Mouse (Mus musculus) intestine, embryonic 14.5 days (tissue): ENCODE results near the gene Jazf1. TPM values are rescaled to one million over a fixed set of nuclear protein-coding genes. Genes with fewer than 3 reads are reported as not detected.

Experiments used
- ATAC-seq: fragments of 200-750 bp; cut with Nextera tagmentation; replicated peaks from 2 replicates; pipeline ENCODE4 v1.8.0; 2017; ENCODE audit warnings: low read depth, moderate number of reproducible peaks, moderate TSS enrichment, moderate library complexity; ENCODE audit not compliant: low FRiP score, low TSS enrichment
- DNase-seq: peaks from one replicate; pipeline ENCODE4 v3.0.0-alpha.2; 2018; ENCODE audit warnings: low spot score
- H3K27ac ChIP-seq: fragments of 300-500 bp; sonication (generic); 2 replicates; pipeline ENCODE4 v1.5.1; 2014; ENCODE audit warnings: low read depth, mild to moderate bottlenecking, control low read depth
- H3K27me3 ChIP-seq: fragments of 300-500 bp; sonication (generic); replicated peaks from 2 replicates; pipeline ENCODE4 v1.6.1; 2014; ENCODE audit warnings: low read length, control low read depth; ENCODE audit not compliant: control insufficient read depth, insufficient read depth
- H3K36me3 ChIP-seq: fragments of 300-500 bp; sonication (generic); 2 replicates; pipeline ENCODE4 v1.6.1; 2014; ENCODE audit warnings: low read length, control low read depth; ENCODE audit not compliant: control insufficient read depth, insufficient read depth
- H3K4me1 ChIP-seq: fragments of 300-500 bp; sonication (generic); replicated peaks from 2 replicates; pipeline ENCODE4 v1.6.1; 2014; ENCODE audit warnings: low read length, control low read depth, mixed read lengths; ENCODE audit not compliant: control insufficient read depth, insufficient read depth
- H3K4me2 ChIP-seq: fragments of 300-500 bp; sonication (generic); 2 replicates; pipeline ENCODE4 v1.6.1; 2014; ENCODE audit warnings: low read length
- H3K4me3 ChIP-seq: fragments of 300-500 bp; sonication (generic); 2 replicates; pipeline ENCODE4 v1.5.1; 2014; ENCODE audit warnings: low read depth, low read length, control low read depth, mixed read lengths
- H3K9ac ChIP-seq: fragments of 300-500 bp; sonication (generic); 2 replicates; pipeline ENCODE4 v1.6.1; 2014; ENCODE audit warnings: mild to moderate bottlenecking, low read length
- H3K9me3 ChIP-seq: fragments of 300-500 bp; sonication (generic); 2 replicates; pipeline ENCODE4 v1.6.1; 2016; ENCODE audit warnings: low read length, control low read depth; ENCODE audit not compliant: control insufficient read depth
- WGBS: fragments of 180-500 bp; shearing (Covaris S2); extraction: QIAGEN DNeasy Blood & Tissue Kit; methylation state at CpG from one replicate; pipeline ENCODE4 v1.1.7; 2014; 5-methylcytosine and 5-hydroxymethylcytosine counted together
- polyA plus RNA-seq: library from polyadenylated mRNA; unstranded; fragments of >200 nt; fragmentation: Nextera tagmentation; extraction: Ambion mirVana; gene quantifications from 2 replicates; pipeline ENCODE4 v1.2.1, GENCODE M21; 2014

The Jazf1 gene
- polyA plus RNA-seq, 1 experiment from 2014 or later, result 6.9 TPM

DNA sequence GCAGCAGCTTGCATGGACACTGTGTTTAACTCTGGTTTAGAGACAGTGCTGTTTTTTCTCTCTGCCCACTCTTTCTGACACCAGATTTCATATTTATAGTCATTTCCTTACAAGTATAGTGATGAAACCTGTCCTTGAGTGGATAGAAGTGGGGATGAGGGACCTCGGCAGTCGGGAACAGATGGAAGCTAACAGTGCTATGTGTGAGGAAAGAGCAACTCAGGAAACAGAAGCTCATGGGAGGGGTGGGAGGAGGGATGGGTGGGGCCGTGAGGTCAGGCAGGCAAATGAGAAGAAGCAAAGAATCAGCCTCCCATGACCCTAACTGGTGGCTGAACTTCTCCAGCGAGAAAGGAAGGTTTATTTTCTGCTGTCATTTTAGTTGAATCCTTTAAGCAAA lies 191.3 kb downstream of the Jazf1 start:
- H3K4me3 ChIP-seq, result no peak overlapping the region
- H3K27ac ChIP-seq, result no peak overlapping the region
- 17% methylated on average over 4 of the region's 4 CpGs for WGBS
- no peak overlapping the region for H3K9ac ChIP-seq
- DNase-seq (no peak), ATAC-seq (no peak)
- H3K27me3 ChIP-seq, result no peaks in the 10 kb centered on the region
- H3K36me3 ChIP-seq, result no peaks in the 10 kb centered on the region
- H3K4me2 ChIP-seq, result no peak overlapping the region
- H3K4me1 ChIP-seq, result peaks cover 5% of the 10 kb centered on the region; the same call in 1 of the 2 replicates
- peaks cover 3% of the 10 kb centered on the region; the same call in 1 of the 2 replicates for H3K9me3 ChIP-seq

DNA sequence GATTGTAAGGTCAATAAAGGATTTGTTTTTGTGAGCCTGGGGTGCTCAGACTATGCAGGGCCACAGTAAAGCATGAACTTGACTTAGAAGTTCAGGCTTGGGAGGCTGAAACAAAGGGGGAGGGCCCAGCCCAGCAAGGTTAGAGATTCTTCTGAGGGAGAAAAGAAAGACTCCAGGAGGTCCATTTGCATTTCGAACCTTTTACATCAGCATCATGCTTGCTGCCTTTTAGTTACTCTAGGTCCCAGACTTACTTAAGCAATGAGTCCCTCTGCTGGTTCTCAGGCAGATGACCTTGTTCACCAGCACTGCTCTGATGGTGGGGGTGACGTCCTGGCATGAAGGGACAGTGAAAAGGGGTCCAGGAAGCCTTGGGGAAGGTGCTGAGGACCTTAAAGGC lies 197.1 kb downstream of the Jazf1 start:
- H3K4me3 ChIP-seq, result no peak overlapping the region
- DNase-seq (no peak), ATAC-seq (no peak)
- no peaks in the 10 kb centered on the region for H3K9me3 ChIP-seq
- no peaks in the 10 kb centered on the region for H3K36me3 ChIP-seq
- H3K27me3 ChIP-seq, result no peaks in the 10 kb centered on the region
- no peak overlapping the region for H3K27ac ChIP-seq
- no peak overlapping the region for H3K4me2 ChIP-seq
- no peak overlapping the region for H3K9ac ChIP-seq
- 0 out of 2 replicates have a peak, but pooled peaks cover 2% of the 10 kb centered on the region for H3K4me1 ChIP-seq
- 27% methylated on average over 2 of the region's 2 CpGs for WGBS

DNA sequence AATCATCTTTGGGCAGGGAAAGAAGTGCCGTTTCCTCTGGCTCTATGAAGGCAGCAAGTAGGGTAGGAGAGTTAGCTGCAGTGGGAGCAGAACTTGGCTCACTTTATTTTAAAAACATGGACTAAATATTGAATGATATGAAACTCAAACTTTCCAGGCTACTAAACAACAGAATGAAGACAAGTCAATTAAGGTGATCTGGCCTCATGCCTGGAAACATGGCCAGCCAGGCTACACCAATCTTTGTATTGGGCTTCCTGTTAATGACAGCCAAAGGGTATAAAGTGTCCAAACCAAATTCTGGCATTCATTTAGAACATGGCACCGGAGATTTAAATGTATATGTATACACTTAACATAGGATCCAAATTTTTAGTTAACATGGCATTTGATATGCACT lies 199.2 kb downstream of the Jazf1 start:
- WGBS, result 84% methylated on average over 2 of the region's 2 CpGs
- ATAC-seq, result no peak
- DNase-seq, result no peak
- Histone ChIP-seq H3K36me3 (no peaks in the 10 kb centered on the region), H3K9ac (no peak overlapping the region), H3K4me3 (no peak overlapping the region), H3K27me3 (no peaks in the 10 kb centered on the region), H3K4me2 (no peak overlapping the region), H3K9me3 (no peaks in the 10 kb centered on the region), H3K4me1 (0 out of 2 replicates have a peak, but pooled peaks cover 4% of the 10 kb centered on the region), H3K27ac (no peak overlapping the region)

DNA sequence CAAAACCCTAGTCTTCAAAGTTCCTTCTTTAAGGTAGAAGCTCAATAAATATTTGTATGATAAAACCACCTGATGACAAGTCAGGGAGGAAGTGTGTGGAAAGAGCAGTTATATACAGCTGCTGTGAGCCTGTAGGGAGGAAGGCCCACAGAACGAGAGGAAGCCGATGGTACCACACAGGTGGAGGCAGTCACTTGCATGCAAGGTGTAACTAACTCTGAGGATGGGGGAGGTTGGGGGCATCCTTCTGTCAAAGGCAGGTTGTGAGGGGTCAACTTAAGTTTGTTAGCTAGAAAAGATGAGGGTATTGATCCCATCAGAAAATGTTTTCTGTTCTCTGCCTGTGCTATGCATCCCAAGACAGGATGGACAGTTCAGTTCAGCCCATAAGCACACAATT lies 200.1 kb downstream of the Jazf1 start:
- no peaks in the 10 kb centered on the region for H3K27me3 ChIP-seq
- H3K36me3 ChIP-seq, result no peaks in the 10 kb centered on the region
- no peak overlapping the region for H3K27ac ChIP-seq
- no peak overlapping the region for H3K9ac ChIP-seq
- no peak overlapping the region for H3K4me3 ChIP-seq
- H3K9me3 ChIP-seq, result no peaks in the 10 kb centered on the region
- ATAC-seq (no peak), DNase-seq (no peak)
- peaks cover 9% of the 10 kb centered on the region; the same call in 1 of the 2 replicates for H3K4me1 ChIP-seq
- WGBS, result 75% methylated on average over 2 of the region's 2 CpGs
- H3K4me2 ChIP-seq, result no peak overlapping the region

DNA sequence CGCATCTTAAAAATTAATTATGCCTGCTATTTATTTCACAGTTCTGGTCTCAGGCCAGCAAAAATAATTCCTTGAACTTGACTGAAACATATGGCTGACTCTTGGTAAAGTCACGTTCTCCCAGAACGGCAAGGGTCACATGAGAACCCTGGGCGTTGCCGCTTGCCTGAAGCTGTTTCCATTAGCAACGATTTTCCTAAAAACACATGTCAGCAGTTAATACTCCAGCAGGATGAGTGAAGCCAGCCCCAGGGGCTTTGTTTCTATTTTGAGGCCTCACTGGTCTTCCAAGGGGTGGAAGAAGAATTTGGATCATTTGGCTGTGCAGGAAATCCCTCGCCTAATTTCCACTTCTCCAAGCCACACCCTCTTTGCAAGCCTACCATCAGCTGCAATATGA lies 206.5 kb downstream of the Jazf1 start:
- peak overlapping the region; percentile 57 for H3K27ac ChIP-seq
- peak; percentile 23; the same call in 1 of the 2 replicates for ATAC-seq

DNA sequence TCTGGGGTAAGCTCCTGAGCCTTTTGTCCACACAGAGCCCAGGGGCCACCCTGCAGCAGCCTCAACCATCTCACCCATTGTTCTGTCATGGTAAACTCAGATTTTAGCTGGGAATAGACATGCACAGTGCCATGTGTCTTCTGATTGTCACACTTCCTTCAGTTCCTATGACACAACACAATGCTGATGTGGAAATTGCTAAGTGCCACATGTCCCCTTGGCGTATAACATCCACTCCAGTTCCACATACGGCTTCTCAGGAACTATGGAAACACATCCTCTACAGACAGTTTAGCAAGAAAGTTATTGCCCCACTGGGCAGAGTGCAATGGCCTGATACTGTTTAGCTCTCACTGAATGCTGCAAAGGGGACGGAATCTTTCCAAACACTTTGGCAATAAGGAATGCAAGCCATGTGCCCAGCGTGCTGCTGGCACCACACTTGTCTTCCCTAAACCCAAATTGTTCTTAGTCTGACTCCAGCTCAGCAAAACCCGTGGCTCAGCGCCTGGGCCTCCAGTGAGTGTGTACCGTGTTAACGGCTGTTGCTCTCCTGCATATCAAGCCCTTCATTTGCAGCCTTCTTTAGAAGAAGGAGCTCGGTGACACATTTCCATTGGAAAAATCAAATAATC lies 207.1 kb downstream of the Jazf1 start:
- no peak for ATAC-seq
- peaks cover 27% of the 10 kb centered on the region for H3K4me1 ChIP-seq
- no peak overlapping the region for H3K4me2 ChIP-seq
- H3K9me3 ChIP-seq, result no peaks in the 10 kb centered on the region
- H3K36me3 ChIP-seq, result no peaks in the 10 kb centered on the region
- 71% methylated on average over 9 of the region's 9 CpGs for WGBS
- DNase-seq, result no peak
- H3K27me3 ChIP-seq, result no peaks in the 10 kb centered on the region
- H3K4me3 ChIP-seq, result no peak overlapping the region
- peak overlapping the region; percentile 57 for H3K27ac ChIP-seq
- H3K9ac ChIP-seq, result no peak overlapping the region

More for the DNA sequence above, 206.5 kb downstream of the Jazf1 start:
- H3K9me3 ChIP-seq, result no peaks in the 10 kb centered on the region
- no peak for DNase-seq
- H3K4me2 ChIP-seq, result no peak overlapping the region
- no peak overlapping the region for H3K9ac ChIP-seq
- WGBS, result 20% methylated on average over 7 of the region's 7 CpGs
- H3K4me1 ChIP-seq, result peaks cover 27% of the 10 kb centered on the region
- no peaks in the 10 kb centered on the region for H3K27me3 ChIP-seq
- no peak overlapping the region for H3K4me3 ChIP-seq
- no peaks in the 10 kb centered on the region for H3K36me3 ChIP-seq

DNA sequence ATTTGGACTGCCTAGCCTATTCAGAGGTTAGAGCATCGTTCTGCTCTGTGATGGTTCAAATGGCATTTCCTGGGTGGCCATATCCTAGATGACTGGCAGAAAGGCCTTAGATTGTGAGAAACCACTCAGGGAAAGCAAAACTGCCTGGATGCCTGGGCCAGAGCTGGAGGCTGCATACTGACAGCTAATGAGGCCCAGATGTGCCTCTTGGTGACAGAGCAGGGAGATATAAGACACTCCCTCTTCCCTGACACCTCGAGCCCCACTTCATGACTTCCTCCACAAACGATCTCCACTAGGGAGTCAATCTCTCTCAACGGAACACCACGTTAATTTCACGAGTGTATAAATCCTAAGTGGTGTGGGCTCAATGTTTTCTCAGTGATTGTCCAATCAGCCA lies 207.7 kb downstream of the Jazf1 start:
- H3K4me3 ChIP-seq, result no peak overlapping the region
- H3K27ac ChIP-seq, result peak overlapping the region; percentile 57; the same call in 1 of the 2 replicates
- DNase-seq (no peak), ATAC-seq (no peak)
- H3K4me1 ChIP-seq, result peaks cover 27% of the 10 kb centered on the region
- no peaks in the 10 kb centered on the region for H3K36me3 ChIP-seq
- H3K9ac ChIP-seq, result no peak overlapping the region
- WGBS, result 27% methylated on average over 6 of the region's 6 CpGs
- H3K4me2 ChIP-seq, result no peak overlapping the region
- no peaks in the 10 kb centered on the region for H3K9me3 ChIP-seq
- no peaks in the 10 kb centered on the region for H3K27me3 ChIP-seq

DNA sequence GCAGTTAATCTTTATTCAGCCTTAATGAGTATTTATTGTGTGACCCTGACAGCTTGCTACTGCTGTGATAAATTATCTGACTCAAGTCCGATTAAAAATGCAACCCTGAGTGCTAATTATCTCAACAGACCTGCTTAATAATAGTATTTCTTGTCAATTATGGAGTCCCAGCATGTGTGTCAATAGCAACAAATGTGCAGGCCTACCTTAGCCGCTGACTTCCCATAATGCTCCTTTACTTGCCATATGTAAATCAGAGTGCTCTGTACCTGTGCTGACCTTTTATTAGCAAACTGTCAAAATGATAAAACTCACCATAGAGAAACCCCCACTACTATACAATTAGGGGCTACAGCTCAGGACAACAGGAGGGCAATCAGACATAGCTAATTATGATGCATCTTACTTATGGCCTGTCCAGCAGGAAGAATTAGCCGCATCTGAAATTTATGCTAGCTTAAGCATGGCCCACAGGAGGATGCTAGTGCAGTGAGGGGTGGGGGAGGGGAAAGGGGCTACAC lies 209.5 kb downstream of the Jazf1 start:
- Histone ChIP-seq H3K4me2 (no peak overlapping the region), H3K4me1 (peaks cover 23% of the 10 kb centered on the region), H3K27ac (no peak overlapping the region), H3K9ac (no peak overlapping the region), H3K9me3 (no peaks in the 10 kb centered on the region), H3K27me3 (no peaks in the 10 kb centered on the region), H3K4me3 (no peak overlapping the region), H3K36me3 (no peaks in the 10 kb centered on the region)
- no peak for DNase-seq
- 72% methylated on average over 3 of the region's 3 CpGs for WGBS
- no peak for ATAC-seq
